Mouse (Mus musculus): ENCODE measurements around the gene Olfr572. TPM values are rescaled to one million over a fixed set of nuclear protein-coding genes. Genes with fewer than 3 reads are reported as not detected.

Olfr572 gene
- polyA plus RNA-seq (2016; fragmentation: Nextera tagmentation; extraction: Ambion mirVana): not detected in 2 replicates

GRCm38 (mm10) chr7:102924109-102924508 lies at the start of gene Olfr572:
Olfr572 (plus strand) TSS chr7:102924409.
- Histone ChIP-seq H3K36me3 (no peaks in the 10 kb centered on the region), H3K4me1 (replicated peaks) (no peaks in the 10 kb centered on the region), H3K4me2 (no peak within 1 kb of the TSS), H3K9me3 (no peaks in the 10 kb centered on the region), H3K27ac (no peak within 1 kb of the TSS), H3K9ac (replicated peaks) (no peak within 1 kb of the TSS), H3K27me3 (no peaks in the 10 kb centered on the region), H3K4me3 (replicated peaks) (no peak within 1 kb of the TSS)
- 71% methylated on average over 1 of the region's 1 CpGs for WGBS
- no peak for ATAC-seq (ENCODE audit: insufficient number of reproducible peaks, insufficient read depth, low FRiP score, low TSS enrichment, low read depth)

GRCm38 (mm10) chr7:102876822-102877221 lies 47.4 kb upstream of the Olfr572 start, which contains the start of gene Olfr568:
Olfr568 (plus strand) TSS chr7:102877122.
- Histone ChIP-seq H3K9me3 (no peaks in the 10 kb centered on the region), H3K36me3 (no peaks in the 10 kb centered on the region), H3K4me2 (no peak within 1 kb of the TSS), H3K4me1 (replicated peaks) (no peaks in the 10 kb centered on the region), H3K27me3 (no peaks in the 10 kb centered on the region), H3K27ac (no peak within 1 kb of the TSS), H3K4me3 (replicated peaks) (no peak within 1 kb of the TSS), H3K9ac (replicated peaks) (no peak within 1 kb of the TSS)
- no peak for ATAC-seq (ENCODE audit: insufficient number of reproducible peaks, insufficient read depth, low FRiP score, low TSS enrichment, low read depth)

- no peak for ATAC-seq (ENCODE audit: insufficient number of reproducible peaks, insufficient read depth, low FRiP score, low TSS enrichment, low read depth)
- 70% methylated on average over 3 of the region's 3 CpGs for WGBS
- no peaks in the 10 kb centered on the region for H3K27me3 ChIP-seq
- H3K4me3 ChIP-seq (replicated peaks): no peak within 1 kb of the TSS
- no peaks in the 10 kb centered on the region for H3K36me3 ChIP-seq
- no peak within 1 kb of the TSS for H3K27ac ChIP-seq
- no peaks in the 10 kb centered on the region for H3K4me1 ChIP-seq (replicated peaks)
- H3K4me2 ChIP-seq: no peak within 1 kb of the TSS
- no peak within 1 kb of the TSS for H3K9ac ChIP-seq (replicated peaks)
- no peaks in the 10 kb centered on the region for H3K9me3 ChIP-seq
Measured at GRCm38 (mm10) chr7:102890782-102891181, 33.4 kb upstream of the Olfr572 start, which contains the start of gene Olfr569. Olfr569 (minus strand) TSS chr7:102890882.

- H3K9ac ChIP-seq (replicated peaks): no peak overlapping the region
- no peaks in the 10 kb centered on the region for H3K4me1 ChIP-seq (replicated peaks)
- 29% methylated on average over 1 of the region's 1 CpGs for WGBS
- H3K27me3 ChIP-seq: no peaks in the 10 kb centered on the region
- no peak overlapping the region for H3K4me2 ChIP-seq
- H3K36me3 ChIP-seq: no peaks in the 10 kb centered on the region
- H3K9me3 ChIP-seq: no peaks in the 10 kb centered on the region
- H3K27ac ChIP-seq: no peak overlapping the region
- H3K4me3 ChIP-seq (replicated peaks): no peak overlapping the region
- no peak for ATAC-seq (ENCODE audit: insufficient number of reproducible peaks, insufficient read depth, low FRiP score, low TSS enrichment, low read depth)
Measured at GRCm38 (mm10) chr7:102915261-102915660, 8.9 kb upstream of the Olfr572 start.

GRCm38 (mm10) chr7:102916405-102916804 lies 7.8 kb upstream of the Olfr572 start:
- no peak overlapping the region for H3K27ac ChIP-seq
- 62% methylated on average over 5 of the region's 5 CpGs for WGBS

GRCm38 (mm10) chr7:102917032-102917875 lies 7.0 kb upstream of the Olfr572 start, which contains the start of gene Olfr571:
Olfr571 (minus strand) TSS chr7:102917536.
- no peaks in the 10 kb centered on the region for H3K9me3 ChIP-seq
- H3K4me1 ChIP-seq (replicated peaks): no peaks in the 10 kb centered on the region
- 56% methylated on average over 4 of the region's 4 CpGs for WGBS
- H3K9ac ChIP-seq (replicated peaks): no peak within 1 kb of the TSS
- ATAC-seq (ENCODE audit: insufficient number of reproducible peaks, insufficient read depth, low FRiP score, low TSS enrichment, low read depth): no peak
- H3K4me3 ChIP-seq (replicated peaks): no peak within 1 kb of the TSS
- H3K36me3 ChIP-seq: no peaks in the 10 kb centered on the region
- H3K27me3 ChIP-seq: no peaks in the 10 kb centered on the region
- no peak within 1 kb of the TSS for H3K27ac ChIP-seq
- no peak within 1 kb of the TSS for H3K4me2 ChIP-seq

More at GRCm38 (mm10) chr7:102916405-102916804, 7.8 kb upstream of the Olfr572 start:
- Histone ChIP-seq H3K27me3 (no peaks in the 10 kb centered on the region), H3K4me3 (replicated peaks) (no peak overlapping the region), H3K9me3 (no peaks in the 10 kb centered on the region), H3K36me3 (no peaks in the 10 kb centered on the region), H3K4me1 (replicated peaks) (no peaks in the 10 kb centered on the region), H3K9ac (replicated peaks) (no peak overlapping the region), H3K4me2 (no peak overlapping the region)
- ATAC-seq (ENCODE audit: insufficient number of reproducible peaks, insufficient read depth, low FRiP score, low TSS enrichment, low read depth): no peak

GRCm38 (mm10) chr7:102919632-102920031 lies 4.6 kb upstream of the Olfr572 start:
- Histone ChIP-seq H3K4me1 (replicated peaks) (no peaks in the 10 kb centered on the region), H3K36me3 (no peaks in the 10 kb centered on the region), H3K4me2 (no peak overlapping the region), H3K27me3 (no peaks in the 10 kb centered on the region), H3K9ac (replicated peaks) (no peak overlapping the region), H3K4me3 (replicated peaks) (no peak overlapping the region), H3K27ac (no peak overlapping the region), H3K9me3 (no peaks in the 10 kb centered on the region)
- ATAC-seq (ENCODE audit: insufficient number of reproducible peaks, insufficient read depth, low FRiP score, low TSS enrichment, low read depth): no peak
- 21% methylated on average over 1 of the region's 1 CpGs for WGBS

GRCm38 (mm10) chr7:102927105-102927504 lies 2.9 kb downstream of the Olfr572 start:
- no peak overlapping the region for H3K4me2 ChIP-seq
- no peaks in the 10 kb centered on the region for H3K9me3 ChIP-seq
- no peak overlapping the region for H3K27ac ChIP-seq
- no peak overlapping the region for H3K9ac ChIP-seq (replicated peaks)
- no peaks in the 10 kb centered on the region for H3K27me3 ChIP-seq
- H3K4me3 ChIP-seq (replicated peaks): no peak overlapping the region
- H3K36me3 ChIP-seq: no peaks in the 10 kb centered on the region
- ATAC-seq (ENCODE audit: insufficient number of reproducible peaks, insufficient read depth, low FRiP score, low TSS enrichment, low read depth): no peak
- no peaks in the 10 kb centered on the region for H3K4me1 ChIP-seq (replicated peaks)
- WGBS: 87% methylated on average over 3 of the region's 3 CpGs

GRCm38 (mm10) chr7:102942475-102942874 lies 18.3 kb downstream of the Olfr572 start, which contains the start of gene Olfr573-ps1:
Olfr573-ps1 (minus strand) TSS chr7:102942575.
- ATAC-seq (ENCODE audit: insufficient number of reproducible peaks, insufficient read depth, low FRiP score, low TSS enrichment, low read depth): no peak
- Histone ChIP-seq H3K27ac (no peak within 1 kb of the TSS), H3K36me3 (no peaks in the 10 kb centered on the region), H3K4me1 (replicated peaks) (no peaks in the 10 kb centered on the region), H3K4me2 (no peak within 1 kb of the TSS), H3K9me3 (no peaks in the 10 kb centered on the region), H3K4me3 (replicated peaks) (no peak within 1 kb of the TSS), H3K9ac (replicated peaks) (no peak within 1 kb of the TSS), H3K27me3 (no peaks in the 10 kb centered on the region)
- WGBS: 91% methylated on average over 2 of the region's 2 CpGs

- Histone ChIP-seq H3K9ac (replicated peaks) (no peak overlapping the region), H3K4me3 (replicated peaks) (no peak overlapping the region), H3K27ac (no peak overlapping the region), H3K27me3 (no peaks in the 10 kb centered on the region), H3K36me3 (no peaks in the 10 kb centered on the region), H3K4me1 (replicated peaks) (no peaks in the 10 kb centered on the region), H3K4me2 (no peak overlapping the region), H3K9me3 (no peaks in the 10 kb centered on the region)
- no peak for ATAC-seq (ENCODE audit: insufficient number of reproducible peaks, insufficient read depth, low FRiP score, low TSS enrichment, low read depth)
- WGBS: 80% methylated on average over 1 of the region's 1 CpGs
Measured at GRCm38 (mm10) chr7:102943417-102943816, 19.2 kb downstream of the Olfr572 start.

- no peak within 1 kb of the TSS for H3K4me2 ChIP-seq
- H3K4me1 ChIP-seq (replicated peaks): no peaks in the 10 kb centered on the region
- WGBS: 81% methylated on average over 1 of the region's 1 CpGs
- no peak for ATAC-seq (ENCODE audit: insufficient number of reproducible peaks, insufficient read depth, low FRiP score, low TSS enrichment, low read depth)
- no peaks in the 10 kb centered on the region for H3K9me3 ChIP-seq
- no peak within 1 kb of the TSS for H3K27ac ChIP-seq
- no peak within 1 kb of the TSS for H3K4me3 ChIP-seq (replicated peaks)
- no peaks in the 10 kb centered on the region for H3K36me3 ChIP-seq
- no peak within 1 kb of the TSS for H3K9ac ChIP-seq (replicated peaks)
- no peaks in the 10 kb centered on the region for H3K27me3 ChIP-seq
Measured at GRCm38 (mm10) chr7:102948167-102948566, 24.0 kb downstream of the Olfr572 start, which contains the start of gene Olfr574. Olfr574 (plus strand) TSS chr7:102948467.

Measured in limb, embryonic 12.5 days (tissue).